Mouse (Mus musculus): ENCODE data around the gene Atp5g3. TPM values are rescaled to one million over a fixed set of nuclear protein-coding genes. Genes with fewer than 3 reads are reported as not detected.
"Not testable (repeated sequence)": the region's sequence is repeated elsewhere in the genome, so short reads cannot be mapped to it uniquely, and the experiment has no call there.

The Atp5g3 gene
- total and polyA plus RNA-seq, 2 experiments from 2014 or later = 230 to 1,303 TPM

GRCm38 (mm10) chr2:73903536-73903935 lies 7.6 kb downstream of the Atp5g3 start:
- TF ChIP-seq CTCF (IDR thresholded peaks at IDR 0.05) = no peak
- Histone ChIP-seq H3K27ac (ENCODE audit: low read depth, low read length) (no peak overlapping the region), H3K4me1 (ENCODE audit: insufficient read depth, low read length) (no peaks in the 10 kb centered on the region), H3K9ac (replicated peaks; ENCODE audit: low read length, poor library complexity, severe bottlenecking) (no peak overlapping the region), H3K9me3 (ENCODE audit: low read length) (no peaks in the 10 kb centered on the region), H3K36me3 (ENCODE audit: insufficient read depth, low read length) (peaks cover 14% of the 10 kb centered on the region), H3K4me3 (ENCODE audit: low read depth, low read length) (no peak overlapping the region), H3K27me3 (ENCODE audit: insufficient read depth, low read length) (no peaks in the 10 kb centered on the region), H3K4me2 (ENCODE audit: low read depth, low read length, poor library complexity, severe bottlenecking) (no peak overlapping the region)
- WGBS = 100% methylated on average over 2 of the region's 2 CpGs
- ATAC-seq (ENCODE audit: low FRiP score) (no peak), DNase-seq (ENCODE audit: low spot score) (no peak)

- not testable (repeated sequence) for H3K4me3 ChIP-seq (ENCODE audit: low read depth, low read length); DNase-seq (ENCODE audit: low spot score); H3K9ac ChIP-seq (replicated peaks; ENCODE audit: low read length, poor library complexity, severe bottlenecking); H3K27ac ChIP-seq (ENCODE audit: low read depth, low read length); H3K36me3 ChIP-seq (ENCODE audit: insufficient read depth, low read length); H3K4me1 ChIP-seq (ENCODE audit: insufficient read depth, low read length); H3K9me3 ChIP-seq (ENCODE audit: low read length); ATAC-seq (ENCODE audit: low FRiP score); H3K27me3 ChIP-seq (ENCODE audit: insufficient read depth, low read length); H3K4me2 ChIP-seq (ENCODE audit: low read depth, low read length, poor library complexity, severe bottlenecking)
- WGBS = 97% methylated on average over 3 of the region's 3 CpGs
Measured at GRCm38 (mm10) chr2:73902328-73902727, 8.8 kb downstream of the Atp5g3 start.

- no peak overlapping the region for H3K4me3 ChIP-seq (ENCODE audit: low read depth, low read length)
- H3K36me3 ChIP-seq (ENCODE audit: insufficient read depth, low read length) = 0 out of 2 replicates have a peak, but pooled peaks cover 2% of the 10 kb centered on the region
- no peak for TF ChIP-seq CTCF (IDR thresholded peaks at IDR 0.05)
- DNase-seq (ENCODE audit: low spot score) (no peak), ATAC-seq (ENCODE audit: low FRiP score) (no peak)
- no peaks in the 10 kb centered on the region for H3K27me3 ChIP-seq (ENCODE audit: insufficient read depth, low read length)
- H3K4me2 ChIP-seq (ENCODE audit: low read depth, low read length, poor library complexity, severe bottlenecking) = no peak overlapping the region
- no peaks in the 10 kb centered on the region for H3K9me3 ChIP-seq (ENCODE audit: low read length)
- H3K27ac ChIP-seq (ENCODE audit: low read depth, low read length) = no peak overlapping the region
- H3K4me1 ChIP-seq (ENCODE audit: insufficient read depth, low read length) = no peaks in the 10 kb centered on the region
- no peak overlapping the region for H3K9ac ChIP-seq (replicated peaks; ENCODE audit: low read length, poor library complexity, severe bottlenecking)
Measured at GRCm38 (mm10) chr2:73901169-73901568, 10.0 kb downstream of the Atp5g3 start.

- no peaks in the 10 kb centered on the region for H3K4me1 ChIP-seq (ENCODE audit: insufficient read depth, low read length)
- H3K27ac ChIP-seq (ENCODE audit: low read depth, low read length) = no peak overlapping the region
- no peak for DNase-seq (ENCODE audit: low spot score)
- 80% methylated on average over 1 of the region's 1 CpGs for WGBS
- H3K4me2 ChIP-seq (ENCODE audit: low read depth, low read length, poor library complexity, severe bottlenecking) = no peak overlapping the region
- no peaks in the 10 kb centered on the region for H3K9me3 ChIP-seq (ENCODE audit: low read length)
- no peak overlapping the region for H3K9ac ChIP-seq (replicated peaks; ENCODE audit: low read length, poor library complexity, severe bottlenecking)
- no peak for TF ChIP-seq CTCF (IDR thresholded peaks at IDR 0.05)
- H3K27me3 ChIP-seq (ENCODE audit: insufficient read depth, low read length) = no peaks in the 10 kb centered on the region
- H3K36me3 ChIP-seq (ENCODE audit: insufficient read depth, low read length) = 0 out of 2 replicates have a peak, but pooled peaks cover 2% of the 10 kb centered on the region
- no peak for ATAC-seq (ENCODE audit: low FRiP score)
- no peak overlapping the region for H3K4me3 ChIP-seq (ENCODE audit: low read depth, low read length)
Measured at GRCm38 (mm10) chr2:73900364-73900763, 10.8 kb downstream of the Atp5g3 start.

GRCm38 (mm10) chr2:73896919-73897318 lies 14.2 kb downstream of the Atp5g3 start:
- not testable (repeated sequence) for ATAC-seq (ENCODE audit: low FRiP score); H3K4me1 ChIP-seq (ENCODE audit: insufficient read depth, low read length)

GRCm38 (mm10) chr2:73893473-73894270 lies 17.5 kb downstream of the Atp5g3 start:
- no peaks in the 10 kb centered on the region for H3K27me3 ChIP-seq (ENCODE audit: insufficient read depth, low read length)
- no peaks in the 10 kb centered on the region for H3K36me3 ChIP-seq (ENCODE audit: insufficient read depth, low read length)
- DNase-seq (ENCODE audit: low spot score) = peak; percentile 23
- no peaks in the 10 kb centered on the region for H3K4me1 ChIP-seq (ENCODE audit: insufficient read depth, low read length)
- peak overlapping the region; percentile 66 for H3K9ac ChIP-seq (replicated peaks; ENCODE audit: low read length, poor library complexity, severe bottlenecking)
- peak overlapping the region; percentile 88 for H3K27ac ChIP-seq (ENCODE audit: low read depth, low read length)
- no peak for TF ChIP-seq CTCF (IDR thresholded peaks at IDR 0.05)
- ATAC-seq (ENCODE audit: low FRiP score) = no peak
- H3K9me3 ChIP-seq (ENCODE audit: low read length) = no peaks in the 10 kb centered on the region
- peak overlapping the region; percentile 97 for H3K4me3 ChIP-seq (ENCODE audit: low read depth, low read length)
- H3K4me2 ChIP-seq (ENCODE audit: low read depth, low read length, poor library complexity, severe bottlenecking) = peak overlapping the region; percentile 53
- 63% methylated on average over 22 of the region's 22 CpGs for WGBS

More at GRCm38 (mm10) chr2:73896919-73897318, 14.2 kb downstream of the Atp5g3 start:
- H3K4me2 ChIP-seq (ENCODE audit: low read depth, low read length, poor library complexity, severe bottlenecking); H3K9ac ChIP-seq (replicated peaks; ENCODE audit: low read length, poor library complexity, severe bottlenecking); DNase-seq (ENCODE audit: low spot score); H3K27me3 ChIP-seq (ENCODE audit: insufficient read depth, low read length); H3K36me3 ChIP-seq (ENCODE audit: insufficient read depth, low read length); H3K9me3 ChIP-seq (ENCODE audit: low read length); H3K27ac ChIP-seq (ENCODE audit: low read depth, low read length); H3K4me3 ChIP-seq (ENCODE audit: low read depth, low read length): not testable (repeated sequence)
- 77% methylated on average over 4 of the region's 4 CpGs for WGBS

Data from midbrain, postnatal 0 days (tissue).